Mouse (Mus musculus) urinary bladder, adult 18-20 months (tissue): ENCODE measurements around the gene Mbd3l2.
"Not testable (repeated sequence)": the region's sequence is repeated elsewhere in the genome, so short reads cannot be mapped to it uniquely, and the experiment has no call there.

Source experiments
- DNase-seq, 2 experiments: peaks; one replicate each; pipeline ENCODE4 v3.0.0; 2022; ENCODE audit warnings: low spot score in 2 of 2, mixed read lengths in 2 of 2

Mbd3l2 gene

DNA sequence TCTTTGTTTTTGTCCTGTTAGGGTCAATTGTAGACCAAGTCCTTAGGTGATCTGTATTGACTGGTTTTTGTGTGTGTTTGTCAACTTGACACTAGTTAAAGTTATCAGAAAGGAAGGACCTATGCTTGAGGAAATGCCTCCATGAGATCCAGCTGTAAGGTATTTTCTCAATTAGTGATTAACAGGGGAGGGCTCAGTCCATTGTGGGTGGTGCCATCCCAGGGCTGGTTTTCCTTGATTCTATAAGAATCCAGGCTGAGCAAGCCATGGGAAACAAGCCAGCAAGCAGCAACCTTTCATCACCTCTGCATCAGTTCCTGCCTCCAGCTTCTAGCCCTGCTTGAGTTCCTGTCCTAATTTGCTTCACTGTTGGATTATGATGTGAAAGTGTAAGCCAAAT lies at the start of gene Mbd3l2:
TSS of gene Mbd3l2 (plus strand) at position 301 of the 400 bp plus-strand sequence.
- DNase-seq = no peak

- DNase-seq = no peak
Observed at GRCm38 (mm10) chr9:18385782-18386181, 44.7 kb upstream of the Mbd3l2 start.

DNA sequence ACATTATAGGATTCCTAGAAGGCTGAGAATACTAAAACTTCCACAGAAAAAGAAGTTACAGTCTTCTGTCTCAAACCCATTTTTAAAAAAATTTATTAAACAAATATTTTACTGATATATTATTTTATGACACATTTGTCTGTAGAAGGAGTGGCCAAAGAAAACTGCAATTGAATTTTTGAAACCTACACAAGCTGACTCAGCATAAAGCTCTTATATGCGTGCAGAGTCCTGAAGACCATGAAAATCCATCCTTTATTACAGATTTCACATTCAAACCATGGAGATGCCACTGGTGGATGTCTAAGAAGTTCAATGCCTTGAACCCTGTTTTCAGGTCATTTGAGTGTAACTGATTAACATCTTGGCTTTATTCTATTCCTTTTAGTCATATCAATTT lies 30.8 kb upstream of the Mbd3l2 start:
- DNase-seq = no peak

DNA sequence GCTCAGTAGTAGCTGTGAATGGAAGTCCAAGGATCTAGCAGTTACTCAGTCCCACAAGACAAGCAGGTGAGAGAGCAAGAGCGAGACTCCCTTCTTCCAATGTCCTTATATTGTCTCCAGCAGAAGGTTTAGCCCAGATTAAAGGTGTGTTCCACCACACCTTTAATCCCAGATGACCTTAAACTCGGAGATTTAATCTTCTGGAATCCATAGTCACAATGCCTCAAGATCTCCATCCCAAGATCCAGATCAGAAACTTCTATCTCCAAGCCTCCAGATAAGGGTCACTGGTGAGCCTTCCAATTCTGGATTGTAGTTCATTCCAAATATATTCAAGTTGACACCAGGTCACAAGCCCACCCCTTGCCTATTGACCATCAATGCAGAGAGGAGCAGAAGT lies 27.6 kb upstream of the Mbd3l2 start, which contains the start of gene Naalad2:
TSS of gene Naalad2 (minus strand) at position 101 of the 400 bp plus-strand sequence.
- not testable (repeated sequence) for DNase-seq

- no peak for DNase-seq
Observed at GRCm38 (mm10) chr9:18404118-18404517, 26.3 kb upstream of the Mbd3l2 start, which contains the start of gene Ubtfl1. Gene Ubtfl1, plus strand, starts transcription at chr9:18404418.

GRCm38 (mm10) chr9:18412371-18412770 lies 18.1 kb upstream of the Mbd3l2 start:
- DNase-seq = not testable (repeated sequence)

- DNase-seq = no peak
Observed at GRCm38 (mm10) chr9:18431687-18432086, 1.2 kb downstream of the Mbd3l2 start.

- DNase-seq = no peak
Observed at GRCm38 (mm10) chr9:18456520-18456919, 26.1 kb downstream of the Mbd3l2 start.

- DNase-seq = no peak
Observed at GRCm38 (mm10) chr9:18467350-18467749, 36.9 kb downstream of the Mbd3l2 start.

GRCm38 (mm10) chr9:18468005-18468404 lies 37.6 kb downstream of the Mbd3l2 start:
- no peak for DNase-seq

GRCm38 (mm10) chr9:18473324-18474128 lies 43.1 kb downstream of the Mbd3l2 start:
- DNase-seq = peak; percentile 43 to 48

- no peak for DNase-seq
Observed at GRCm38 (mm10) chr9:18478168-18478567, 47.7 kb downstream of the Mbd3l2 start, which contains the start of the genes Zfp558 and Mbd3l1. Gene Zfp558, minus strand, starts transcription at chr9:18478268. Gene Mbd3l1, plus strand, starts transcription at chr9:18478359.
